Mouse (Mus musculus) heart, postnatal 0 days (tissue): ENCODE measurements around the gene Utp15. TPM values are rescaled to one million over a fixed set of nuclear protein-coding genes. Genes with fewer than 3 reads are reported as not detected.

ENCODE experiments used
- ATAC-seq: fragments of 200-750 bp; cut with Nextera tagmentation; 2 replicates; pipeline ENCODE4 v1.8.0; 2017; ENCODE audit warnings: low read depth, moderate number of reproducible peaks, moderate library complexity; ENCODE audit not compliant: insufficient read depth
- DNase-seq: peaks from one replicate; pipeline ENCODE4 v3.0.0-alpha.2; 2016; ENCODE audit warnings: low spot score
- H3K27ac ChIP-seq: fragments of 300-500 bp; sonication (generic); 2 replicates; pipeline ENCODE4 v1.5.1; 2014; ENCODE audit warnings: low read depth, mild to moderate bottlenecking
- H3K27me3 ChIP-seq: fragments of 300-500 bp; sonication (generic); 2 replicates; pipeline ENCODE4 v1.6.1; 2014; ENCODE audit warnings: low read length, mixed read lengths; ENCODE audit not compliant: control insufficient read depth, insufficient read depth
- H3K36me3 ChIP-seq: fragments of 300-500 bp; sonication (generic); replicated peaks from 2 replicates; pipeline ENCODE4 v1.6.1; 2014; ENCODE audit warnings: low read length, mixed read lengths; ENCODE audit not compliant: control insufficient read depth, insufficient read depth
- H3K4me1 ChIP-seq: fragments of 300-500 bp; sonication (generic); 2 replicates; pipeline ENCODE4 v1.6.1; 2014; ENCODE audit warnings: antibody characterized with exemption; ENCODE audit not compliant: control insufficient read depth, insufficient read depth
- H3K4me2 ChIP-seq: fragments of 300-500 bp; sonication (generic); 2 replicates; pipeline ENCODE4 v1.6.1; 2014; ENCODE audit warnings: low read depth, mild to moderate bottlenecking, low read length, moderate library complexity
- H3K4me3 ChIP-seq: fragments of 300-500 bp; sonication (generic); 2 replicates; pipeline ENCODE4 v1.5.1; 2014; ENCODE audit warnings: low read depth, low read length
- H3K9ac ChIP-seq: fragments of 300-500 bp; sonication (generic); replicated peaks from 2 replicates; pipeline ENCODE4 v1.6.1; 2014; ENCODE audit warnings: low read depth, low read length, mixed read lengths
- H3K9me3 ChIP-seq: fragments of 300-500 bp; sonication (generic); replicated peaks from 2 replicates; pipeline ENCODE4 v1.6.1; 2016; ENCODE audit warnings: low read length; ENCODE audit not compliant: control insufficient read depth
- CTCF ChIP-seq: IDR thresholded peaks from 2 replicates; pipeline ENCODE4 v1.5.1; 2016; ENCODE audit warnings: antibody characterized with exemption, control low read depth, low read depth
- EP300 ChIP-seq: IDR thresholded peaks from 2 replicates; pipeline ENCODE4 v1.6.1; 2016; ENCODE audit warnings: antibody characterized with exemption, low read depth
- WGBS: fragments of 180-500 bp; shearing (Covaris S2); extraction: QIAGEN DNeasy Blood & Tissue Kit; methylation state at CpG from one replicate; pipeline ENCODE4 v1.1.7; 2014; 5-methylcytosine and 5-hydroxymethylcytosine counted together
- polyA plus RNA-seq: library from polyadenylated mRNA; unstranded; fragments of >200 nt; fragmentation: Nextera tagmentation; extraction: Ambion mirVana; gene quantifications from 2 replicates; pipeline ENCODE4 v1.2.1, GENCODE M21; 2015
- total RNA-seq: library from RNA; depleted of rRNA; stranded (reverse); fragments of >200 nt; gene quantifications from 2 replicates; pipeline ENCODE4 v1.2.3, GENCODE M21; 2014; ENCODE audit warnings: low replicate concordance

Gene Utp15
- total and polyA plus RNA-seq, 2 experiments from 2014 or later: 7.7 to 13.9 TPM

- TF ChIP-seq EP300 (no peak), CTCF (no peak)
- ATAC-seq (no peak), DNase-seq (no peak)
- H3K27ac ChIP-seq: no peak overlapping the region
- no peaks in the 10 kb centered on the region for H3K4me1 ChIP-seq
- no peak overlapping the region for H3K4me2 ChIP-seq
- no peaks in the 10 kb centered on the region for H3K27me3 ChIP-seq
- peaks cover 27% of the 10 kb centered on the region for H3K36me3 ChIP-seq
- 68% methylated on average over 7 of the region's 7 CpGs for WGBS
- no peak overlapping the region for H3K4me3 ChIP-seq
- no peak overlapping the region for H3K9ac ChIP-seq
- H3K9me3 ChIP-seq: no peaks in the 10 kb centered on the region
Measured at GRCm38 (mm10) chr13:98245386-98245785, 17.5 kb downstream of the Utp15 start.

GRCm38 (mm10) chr13:98244571-98245350, 18.1 kb downstream of the Utp15 start:
- Histone ChIP-seq H3K9me3 (no peaks in the 10 kb centered on the region), H3K9ac (no peak overlapping the region), H3K4me3 (no peak overlapping the region), H3K27ac (no peak overlapping the region), H3K27me3 (no peaks in the 10 kb centered on the region), H3K4me1 (no peaks in the 10 kb centered on the region), H3K4me2 (no peak overlapping the region), H3K36me3 (peaks cover 21% of the 10 kb centered on the region)
- no peak for ATAC-seq
- WGBS: 58% methylated on average over 4 of the region's 5 CpGs
- TF ChIP-seq EP300 (no peak), CTCF (no peak)
- DNase-seq: no peak

GRCm38 (mm10) chr13:98241531-98242282, 21.1 kb downstream of the Utp15 start:
- no peaks in the 10 kb centered on the region for H3K27me3 ChIP-seq
- ATAC-seq (no peak), DNase-seq (no peak)
- TF ChIP-seq EP300 (no peak), CTCF (no peak)
- H3K9me3 ChIP-seq: no peaks in the 10 kb centered on the region
- no peak overlapping the region for H3K4me3 ChIP-seq
- H3K4me2 ChIP-seq: no peak overlapping the region
- H3K36me3 ChIP-seq: no peaks in the 10 kb centered on the region
- 53% methylated on average over 9 of the region's 9 CpGs for WGBS
- no peak overlapping the region for H3K27ac ChIP-seq
- no peak overlapping the region for H3K9ac ChIP-seq
- H3K4me1 ChIP-seq: no peaks in the 10 kb centered on the region

- Histone ChIP-seq H3K9me3 (no peaks in the 10 kb centered on the region), H3K4me3 (no peak overlapping the region), H3K27me3 (no peaks in the 10 kb centered on the region), H3K4me2 (no peak overlapping the region), H3K9ac (no peak overlapping the region), H3K27ac (no peak overlapping the region), H3K4me1 (no peaks in the 10 kb centered on the region), H3K36me3 (no peaks in the 10 kb centered on the region)
- ATAC-seq: no peak
- peak; percentile 89 for TF ChIP-seq CTCF
- TF ChIP-seq EP300: no peak
- 17% methylated on average over 12 of the region's 12 CpGs for WGBS
- DNase-seq: peak; percentile 30
Measured at GRCm38 (mm10) chr13:98239978-98240641, 22.7 kb downstream of the Utp15 start.

DNA sequence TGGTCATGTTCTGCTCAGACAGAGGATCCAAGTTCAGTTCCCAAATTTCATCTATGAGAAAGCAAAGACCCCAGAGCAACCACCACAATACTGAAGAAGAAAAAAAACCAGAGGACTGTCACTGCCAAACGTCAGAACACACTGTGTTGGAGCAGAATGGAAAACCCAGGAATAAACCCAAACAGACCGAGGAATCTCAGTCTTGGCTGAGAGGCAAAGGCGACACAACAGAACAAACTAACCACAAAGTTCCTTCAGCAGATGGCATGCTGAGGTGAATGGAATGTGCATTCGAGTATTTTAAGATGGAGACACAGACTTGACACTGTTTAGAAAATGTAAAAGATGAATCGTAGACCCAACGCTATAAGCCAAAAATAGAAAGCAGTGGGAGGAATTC, 27.4 kb downstream of the Utp15 start:
- Histone ChIP-seq H3K36me3 (no peaks in the 10 kb centered on the region), H3K27me3 (no peaks in the 10 kb centered on the region), H3K4me1 (no peaks in the 10 kb centered on the region), H3K4me2 (no peak overlapping the region), H3K4me3 (no peak overlapping the region), H3K9ac (no peak overlapping the region), H3K27ac (no peak overlapping the region), H3K9me3 (no peaks in the 10 kb centered on the region)
- DNase-seq (no peak), ATAC-seq (no peak)
- TF ChIP-seq EP300 (no peak), CTCF (no peak)
- 46% methylated on average over 6 of the region's 6 CpGs for WGBS
